Mouse (Mus musculus) cortical plate, adult 2 months (tissue): ENCODE data around the gene Emilin2. TPM values are rescaled to one million over a fixed set of nuclear protein-coding genes. Genes with fewer than 3 reads are reported as not detected.

Experiments
- H3K27ac ChIP-seq: fragments of 200-500 bp; 2 replicates; pipeline ENCODE4 v1.5.1; 2012; ENCODE audit warnings: low read length, control low read depth, inconsistent platforms; ENCODE audit not compliant: insufficient read depth
- H3K4me1 ChIP-seq: fragments of 200-500 bp; 2 replicates; pipeline ENCODE4 v1.6.1; 2011; ENCODE audit warnings: low read length; ENCODE audit not compliant: control insufficient read depth, insufficient read depth
- H3K4me3 ChIP-seq: fragments of 200-500 bp; 2 replicates; pipeline ENCODE4 v1.5.1; 2011; ENCODE audit warnings: mild to moderate bottlenecking, low read length, control low read depth; ENCODE audit not compliant: insufficient read depth
- CTCF ChIP-seq: fragments of 200-500 bp; IDR thresholded peaks from 2 replicates; pipeline ENCODE4 v1.5.1; 2011; ENCODE audit warnings: mild to moderate bottlenecking, control low read depth, low read length; ENCODE audit not compliant: insufficient read depth; ENCODE audit errors: extremely low read depth
- POLR2A ChIP-seq: fragments of 200-500 bp; IDR thresholded peaks from 2 replicates; pipeline ENCODE4 v1.6.1; 2011; ENCODE audit warnings: mild to moderate bottlenecking, low read length, control low read depth; ENCODE audit not compliant: insufficient read depth; ENCODE audit errors: extremely low read depth
- polyA plus RNA-seq: library from polyadenylated mRNA; depleted of rRNA; stranded (reverse); fragments of >200 nt; gene quantifications from 2 replicates; pipeline ENCODE4 v1.2.3, GENCODE M21; 2012

Emilin2 gene
- polyA plus RNA-seq, 1 experiment, result 1.7 TPM

GRCm38 (mm10) chr17:71306091-71306490, 5.7 kb downstream of the Emilin2 start:
- no peak overlapping the region for H3K27ac ChIP-seq
- H3K4me3 ChIP-seq, result no peak overlapping the region
- H3K4me1 ChIP-seq, result no peaks in the 10 kb centered on the region
- no peak for TF ChIP-seq CTCF
- TF ChIP-seq POLR2A, result no peak

GRCm38 (mm10) chr17:71303444-71303843, 8.3 kb downstream of the Emilin2 start:
- no peak overlapping the region for H3K27ac ChIP-seq

GRCm38 (mm10) chr17:71301413-71301812, 10.4 kb downstream of the Emilin2 start:
- TF ChIP-seq POLR2A (no peak), CTCF (no peak)
- H3K27ac ChIP-seq, result no peak overlapping the region

More at GRCm38 (mm10) chr17:71303444-71303843, 8.3 kb downstream of the Emilin2 start:
- H3K4me3 ChIP-seq, result no peak overlapping the region
- H3K4me1 ChIP-seq, result no peaks in the 10 kb centered on the region
- TF ChIP-seq POLR2A, result no peak

GRCm38 (mm10) chr17:71300338-71300737, 11.4 kb downstream of the Emilin2 start:
- H3K27ac ChIP-seq, result no peak overlapping the region
- no peaks in the 10 kb centered on the region for H3K4me1 ChIP-seq
- H3K4me3 ChIP-seq, result no peak overlapping the region
- TF ChIP-seq POLR2A, result no peak
- no peak for TF ChIP-seq CTCF

More at GRCm38 (mm10) chr17:71301413-71301812, 10.4 kb downstream of the Emilin2 start:
- no peaks in the 10 kb centered on the region for H3K4me1 ChIP-seq
- H3K4me3 ChIP-seq, result no peak overlapping the region

- TF ChIP-seq CTCF (no peak), POLR2A (no peak)
- Histone ChIP-seq H3K4me3 (no peak overlapping the region), H3K4me1 (no peaks in the 10 kb centered on the region), H3K27ac (no peak overlapping the region)
These were observed 11.9 kb downstream of the Emilin2 start for GRCm38 (mm10) chr17:71299879-71300278.

- Histone ChIP-seq H3K4me3 (no peak overlapping the region), H3K4me1 (peaks cover under 1% of the 10 kb centered on the region; the same call in 1 of the 2 replicates), H3K27ac (no peak overlapping the region)
- TF ChIP-seq POLR2A, result no peak
These were observed 17.2 kb downstream of the Emilin2 start for GRCm38 (mm10) chr17:71294570-71294969.

- peaks cover 2% of the 10 kb centered on the region; the same call in 1 of the 2 replicates for H3K4me1 ChIP-seq
- TF ChIP-seq CTCF (no peak), POLR2A (no peak)
- H3K4me3 ChIP-seq, result no peak overlapping the region
- H3K27ac ChIP-seq, result no peak overlapping the region
These were observed 18.9 kb downstream of the Emilin2 start for GRCm38 (mm10) chr17:71292897-71293296.

GRCm38 (mm10) chr17:71291897-71292420, 19.8 kb downstream of the Emilin2 start:
- TF ChIP-seq CTCF, result no peak
- no peak for TF ChIP-seq POLR2A
- Histone ChIP-seq H3K4me1 (peaks cover 2% of the 10 kb centered on the region; the same call in 1 of the 2 replicates), H3K27ac (no peak overlapping the region), H3K4me3 (no peak overlapping the region)

GRCm38 (mm10) chr17:71290486-71291410, 21.0 kb downstream of the Emilin2 start:
- peaks cover 2% of the 10 kb centered on the region; the same call in 1 of the 2 replicates for H3K4me1 ChIP-seq
- TF ChIP-seq POLR2A (no peak), CTCF (no peak)
- H3K27ac ChIP-seq, result no peak overlapping the region
- H3K4me3 ChIP-seq, result no peak overlapping the region

- H3K27ac ChIP-seq, result no peak overlapping the region
- no peak overlapping the region for H3K4me3 ChIP-seq
- H3K4me1 ChIP-seq, result peaks cover 2% of the 10 kb centered on the region; the same call in 1 of the 2 replicates
- no peak for TF ChIP-seq POLR2A
- TF ChIP-seq CTCF, result no peak
These were observed 22.1 kb downstream of the Emilin2 start for GRCm38 (mm10) chr17:71289572-71290176.
